Mouse (Mus musculus): ENCODE measurements at regions not wholly inside any gene's neighbourhood (a gene's known extent, or its start where the extent isn't known, plus 50 kb on each side); places are given as distances from the start of the nearest gene placed in this dataset.
A peak's percentile ranks its signal among the peaks of the same experiment; 100 is the strongest.

DNA sequence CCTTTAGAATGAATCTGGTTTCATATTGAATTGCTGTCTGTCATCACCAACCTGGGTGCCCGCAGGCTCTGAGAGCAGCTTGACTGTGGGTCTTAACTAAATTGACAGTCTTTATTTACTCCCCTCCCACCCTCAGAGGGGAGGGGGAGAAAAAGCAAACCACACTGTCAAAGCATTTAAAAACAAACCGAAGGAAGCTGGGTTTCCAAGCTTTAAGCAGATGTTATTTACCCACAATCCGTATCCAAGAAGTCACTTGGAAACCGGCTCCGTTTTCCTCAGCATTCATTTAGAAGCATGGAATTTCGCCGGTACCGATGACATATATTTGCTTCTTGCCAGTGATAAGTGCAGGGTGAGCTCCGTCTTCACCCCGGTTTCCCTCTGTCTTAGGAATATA lies 206.4 kb upstream of the Spdye4c start:
- Histone ChIP-seq H3K36me3 (ENCODE audit: control insufficient read depth, insufficient read depth, low read length) (no peaks in the 10 kb centered on the region), H3K27ac (ENCODE audit: low read depth, low read length) (no peak overlapping the region)

DNA sequence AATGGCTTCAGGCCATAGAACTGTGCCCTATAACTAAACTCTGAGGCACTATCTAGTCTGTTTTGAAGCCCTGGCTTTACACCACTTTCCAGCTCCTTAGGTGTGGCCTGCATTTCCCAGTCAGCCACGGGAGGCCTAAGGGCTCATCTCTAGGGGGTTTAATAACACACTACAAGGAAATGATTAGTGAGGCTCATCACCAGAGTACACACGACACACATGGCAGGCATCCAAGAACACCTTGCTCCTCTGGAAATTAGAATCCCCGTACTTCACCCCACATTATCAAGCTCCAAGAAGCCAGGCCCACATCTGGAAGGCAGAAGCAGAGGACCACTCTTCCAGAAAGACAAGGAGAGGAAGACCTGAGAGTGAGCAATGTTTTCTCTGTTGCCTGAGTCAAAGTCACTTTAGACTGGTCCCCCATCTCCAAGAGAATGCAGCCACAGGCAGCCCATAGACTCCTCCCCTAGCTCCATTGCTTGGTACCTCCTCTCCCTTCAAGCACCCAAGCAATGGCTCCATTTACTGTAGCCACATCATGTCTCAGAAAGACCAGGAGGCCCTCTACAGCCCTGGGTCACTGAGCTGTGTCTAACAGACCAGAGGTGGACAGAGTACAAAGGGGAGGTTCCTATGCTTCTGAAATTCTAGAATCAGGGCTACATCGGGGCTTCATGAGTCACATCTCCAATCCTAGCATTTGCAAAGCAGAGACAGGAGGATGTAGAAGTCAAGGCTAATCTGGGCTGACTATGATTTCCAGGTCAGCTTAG lies 204.0 kb upstream of the Spdye4c start:
- Histone ChIP-seq H3K27ac (ENCODE audit: low read depth, low read length) (no peak overlapping the region), H3K9ac (ENCODE audit: low read length) (no peak overlapping the region), H3K4me1 (ENCODE audit: control insufficient read depth, insufficient read depth, low read length) (peaks cover 15% of the 10 kb centered on the region), H3K36me3 (ENCODE audit: control insufficient read depth, insufficient read depth, low read length) (no peaks in the 10 kb centered on the region), H3K4me2 (no peak overlapping the region), H3K4me3 (ENCODE audit: low read depth, low read length) (no peak overlapping the region), H3K9me3 (ENCODE audit: control insufficient read depth, low read length) (no peaks in the 10 kb centered on the region), H3K27me3 (ENCODE audit: control insufficient read depth, insufficient read depth, low read length) (0 out of 2 replicates have a peak, but pooled peaks cover 2% of the 10 kb centered on the region)
- 80% methylated on average over 4 of the region's 4 CpGs for WGBS
- no peak for ATAC-seq (ENCODE audit: low FRiP score)
- DNase-seq (ENCODE audit: low spot score, missing footprints): no peak

More for the DNA sequence above, 206.4 kb upstream of the Spdye4c start:
- 0 out of 2 replicates have a peak, but pooled peaks cover 2% of the 10 kb centered on the region for H3K27me3 ChIP-seq (ENCODE audit: control insufficient read depth, insufficient read depth, low read length)
- no peak overlapping the region for H3K4me2 ChIP-seq
- H3K9me3 ChIP-seq (ENCODE audit: control insufficient read depth, low read length): no peaks in the 10 kb centered on the region
- 78% methylated on average over 10 of the region's 10 CpGs for WGBS
- peaks cover 15% of the 10 kb centered on the region for H3K4me1 ChIP-seq (ENCODE audit: control insufficient read depth, insufficient read depth, low read length)
- no peak overlapping the region for H3K9ac ChIP-seq (ENCODE audit: low read length)
- ATAC-seq (ENCODE audit: low FRiP score): no peak
- no peak for DNase-seq (ENCODE audit: low spot score, missing footprints)
- no peak overlapping the region for H3K4me3 ChIP-seq (ENCODE audit: low read depth, low read length)

DNA sequence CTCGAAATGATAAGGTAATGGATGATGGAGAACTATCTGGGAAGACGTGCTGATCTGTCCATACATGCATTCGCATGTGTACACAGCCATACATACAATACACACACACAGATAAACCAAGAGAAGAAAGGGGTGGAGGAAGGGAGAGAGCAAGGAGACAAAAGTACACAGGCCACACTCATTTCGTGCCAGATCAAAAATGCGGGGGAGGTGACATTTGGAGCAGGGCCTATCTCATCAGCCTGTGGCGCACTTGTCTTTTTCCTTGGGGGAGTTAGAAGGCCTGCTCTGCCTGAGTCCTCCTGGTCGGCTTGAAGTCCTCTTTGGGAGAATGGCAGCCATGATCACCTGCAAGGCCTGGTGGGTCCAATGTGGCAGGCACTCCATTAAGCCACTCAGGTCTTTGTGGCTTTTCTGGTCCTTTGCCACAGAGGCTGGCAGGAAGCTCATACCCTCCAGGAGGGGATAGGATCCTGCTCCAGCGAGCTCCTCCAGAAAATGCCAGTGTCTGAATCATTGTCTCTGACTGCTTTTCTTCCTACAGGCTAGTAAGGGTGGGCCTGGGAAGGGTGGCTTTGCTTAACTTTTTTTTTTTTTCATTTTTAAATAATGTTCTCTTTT lies 203.0 kb upstream of the Spdye4c start:
- H3K27ac ChIP-seq (ENCODE audit: low read depth, low read length): no peak overlapping the region
- peaks cover 23% of the 10 kb centered on the region for H3K4me1 ChIP-seq (ENCODE audit: control insufficient read depth, insufficient read depth, low read length)
- 82% methylated on average over 8 of the region's 8 CpGs for WGBS

DNA sequence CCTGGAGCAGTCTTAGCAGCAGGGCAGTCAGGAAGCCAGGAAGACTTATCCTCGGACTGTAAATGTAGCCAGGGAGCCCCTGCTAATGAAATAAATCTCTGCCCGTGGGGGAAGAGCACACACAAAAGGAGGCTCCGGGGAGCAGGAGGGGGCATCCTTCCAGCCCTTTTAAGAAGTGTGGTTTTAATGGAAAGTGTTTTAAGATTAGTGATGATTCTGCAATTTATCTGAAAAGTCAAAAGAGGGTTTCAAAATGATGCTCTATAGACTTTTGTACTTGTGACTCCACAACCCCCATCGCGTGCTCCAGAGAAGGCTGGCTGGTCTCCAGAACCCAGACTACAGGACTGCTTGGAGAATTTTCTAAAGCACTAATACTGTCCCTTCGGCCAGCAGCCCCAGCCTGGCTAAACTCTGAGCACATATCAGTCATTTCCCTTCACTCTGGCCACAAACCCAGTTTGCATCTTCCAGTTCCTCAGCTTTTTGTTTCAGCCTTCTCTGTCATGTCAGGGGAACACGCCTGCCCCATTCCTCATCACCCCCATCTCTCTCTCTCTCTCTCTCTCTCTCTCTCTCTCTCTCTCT lies 202.0 kb upstream of the Spdye4c start:
- no peak overlapping the region for H3K27ac ChIP-seq (ENCODE audit: low read depth, low read length)
- H3K27me3 ChIP-seq (ENCODE audit: control insufficient read depth, insufficient read depth, low read length): 0 out of 2 replicates have a peak, but pooled peaks cover 1% of the 10 kb centered on the region
- no peaks in the 10 kb centered on the region for H3K9me3 ChIP-seq (ENCODE audit: control insufficient read depth, low read length)
- H3K9ac ChIP-seq (ENCODE audit: low read length): peak overlapping the region; percentile 14; the same call in 1 of the 2 replicates
- no peaks in the 10 kb centered on the region for H3K36me3 ChIP-seq (ENCODE audit: control insufficient read depth, insufficient read depth, low read length)
- H3K4me1 ChIP-seq (ENCODE audit: control insufficient read depth, insufficient read depth, low read length): peaks cover 27% of the 10 kb centered on the region
- no peak for ATAC-seq (ENCODE audit: low FRiP score)
- WGBS: 14% methylated on average over 7 of the region's 7 CpGs
- DNase-seq (ENCODE audit: low spot score, missing footprints): no peak
- no peak overlapping the region for H3K4me2 ChIP-seq
- no peak overlapping the region for H3K4me3 ChIP-seq (ENCODE audit: low read depth, low read length)

More for the DNA sequence above, 203.0 kb upstream of the Spdye4c start:
- DNase-seq (ENCODE audit: low spot score, missing footprints) (no peak), ATAC-seq (ENCODE audit: low FRiP score) (no peak)
- Histone ChIP-seq H3K9ac (ENCODE audit: low read length) (no peak overlapping the region), H3K9me3 (ENCODE audit: control insufficient read depth, low read length) (no peaks in the 10 kb centered on the region), H3K4me3 (ENCODE audit: low read depth, low read length) (no peak overlapping the region), H3K36me3 (ENCODE audit: control insufficient read depth, insufficient read depth, low read length) (no peaks in the 10 kb centered on the region), H3K27me3 (ENCODE audit: control insufficient read depth, insufficient read depth, low read length) (0 out of 2 replicates have a peak, but pooled peaks cover 2% of the 10 kb centered on the region), H3K4me2 (no peak overlapping the region)

DNA sequence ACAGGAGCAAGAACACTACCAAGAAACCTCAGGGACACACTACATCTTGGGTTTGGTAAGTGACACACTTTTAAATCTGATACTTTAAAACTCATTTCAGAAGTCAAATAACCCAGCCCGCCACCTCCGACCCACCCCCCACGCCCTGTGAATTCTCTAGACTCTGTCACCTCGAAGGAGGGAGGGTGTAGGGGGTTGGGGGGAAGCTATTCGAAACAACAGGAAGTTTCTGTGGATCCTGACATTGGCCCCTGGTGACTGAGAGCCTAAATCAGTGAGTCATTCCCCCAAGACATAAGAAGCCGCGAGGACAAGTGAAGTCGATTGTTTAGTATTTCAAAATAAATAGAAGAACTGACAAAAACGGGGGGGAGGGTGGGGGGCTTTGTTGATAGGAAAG lies 198.7 kb upstream of the Spdye4c start:
- Histone ChIP-seq H3K36me3 (ENCODE audit: control insufficient read depth, insufficient read depth, low read length) (no peaks in the 10 kb centered on the region), H3K4me1 (ENCODE audit: control insufficient read depth, insufficient read depth, low read length) (peaks cover 25% of the 10 kb centered on the region), H3K9ac (ENCODE audit: low read length) (no peak overlapping the region), H3K9me3 (ENCODE audit: control insufficient read depth, low read length) (no peaks in the 10 kb centered on the region), H3K27me3 (ENCODE audit: control insufficient read depth, insufficient read depth, low read length) (no peaks in the 10 kb centered on the region; the same call in 1 of the 2 replicates), H3K4me3 (ENCODE audit: low read depth, low read length) (no peak overlapping the region), H3K27ac (ENCODE audit: low read depth, low read length) (no peak overlapping the region), H3K4me2 (no peak overlapping the region)
- DNase-seq (ENCODE audit: low spot score, missing footprints) (no peak), ATAC-seq (ENCODE audit: low FRiP score) (no peak)
- WGBS: 5% methylated on average over 9 of the region's 9 CpGs

DNA sequence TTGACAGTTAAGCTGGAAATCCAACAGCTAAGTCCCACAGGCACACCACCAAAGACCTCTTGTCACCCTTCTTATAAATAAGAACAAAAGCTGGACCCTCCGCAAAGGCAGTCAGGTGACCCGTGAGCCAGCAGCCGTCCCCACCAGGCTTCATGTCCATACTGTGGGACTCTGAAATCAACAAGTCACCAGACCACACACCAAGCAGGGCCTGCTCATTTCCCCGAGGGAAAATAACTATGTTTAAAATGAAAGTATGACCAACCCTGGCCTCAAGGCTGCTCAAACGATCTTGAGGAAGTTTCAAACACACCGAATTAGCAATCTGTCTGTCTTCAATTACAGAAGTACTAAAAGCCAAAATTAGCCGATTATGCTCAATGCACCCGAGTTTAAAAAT lies 197.6 kb upstream of the Spdye4c start:
- no peaks in the 10 kb centered on the region for H3K36me3 ChIP-seq (ENCODE audit: control insufficient read depth, insufficient read depth, low read length)
- no peak overlapping the region for H3K9ac ChIP-seq (ENCODE audit: low read length)
- H3K9me3 ChIP-seq (ENCODE audit: control insufficient read depth, low read length): no peaks in the 10 kb centered on the region
- WGBS: 26% methylated on average over 8 of the region's 8 CpGs
- DNase-seq (ENCODE audit: low spot score, missing footprints): no peak
- peaks cover 25% of the 10 kb centered on the region for H3K4me1 ChIP-seq (ENCODE audit: control insufficient read depth, insufficient read depth, low read length)
- ATAC-seq (ENCODE audit: low FRiP score): no peak
- H3K27ac ChIP-seq (ENCODE audit: low read depth, low read length): no peak overlapping the region
- no peaks in the 10 kb centered on the region; the same call in 1 of the 2 replicates for H3K27me3 ChIP-seq (ENCODE audit: control insufficient read depth, insufficient read depth, low read length)
- no peak overlapping the region for H3K4me3 ChIP-seq (ENCODE audit: low read depth, low read length)
- H3K4me2 ChIP-seq: no peak overlapping the region

DNA sequence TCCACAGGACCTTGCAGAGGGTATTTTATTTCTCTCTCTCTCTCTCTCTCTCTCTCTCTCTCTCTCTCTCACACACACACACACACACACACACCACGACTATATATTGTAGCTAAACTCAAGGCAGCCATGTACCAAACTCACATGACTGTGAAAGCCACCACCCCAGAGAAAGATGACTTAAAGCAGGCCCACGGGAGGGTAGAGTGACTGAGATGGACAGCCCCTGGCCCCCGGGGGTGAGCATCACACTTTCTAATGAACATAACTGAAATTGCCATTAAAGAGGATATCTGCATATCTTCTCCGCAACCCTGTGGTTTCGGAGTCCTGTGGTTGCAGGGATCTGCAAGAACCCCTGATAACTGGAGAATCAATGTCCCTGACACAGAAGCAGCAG lies 197.1 kb upstream of the Spdye4c start:
- Histone ChIP-seq H3K9me3 (ENCODE audit: control insufficient read depth, low read length) (no peaks in the 10 kb centered on the region), H3K9ac (ENCODE audit: low read length) (no peak overlapping the region), H3K36me3 (ENCODE audit: control insufficient read depth, insufficient read depth, low read length) (no peaks in the 10 kb centered on the region), H3K4me3 (ENCODE audit: low read depth, low read length) (no peak overlapping the region), H3K27ac (ENCODE audit: low read depth, low read length) (no peak overlapping the region), H3K4me2 (no peak overlapping the region), H3K4me1 (ENCODE audit: control insufficient read depth, insufficient read depth, low read length) (peaks cover 22% of the 10 kb centered on the region), H3K27me3 (ENCODE audit: control insufficient read depth, insufficient read depth, low read length) (no peaks in the 10 kb centered on the region; the same call in 1 of the 2 replicates)
- DNase-seq (ENCODE audit: low spot score, missing footprints) (no peak), ATAC-seq (ENCODE audit: low FRiP score) (no peak)
- WGBS: 71% methylated on average over 5 of the region's 5 CpGs

DNA sequence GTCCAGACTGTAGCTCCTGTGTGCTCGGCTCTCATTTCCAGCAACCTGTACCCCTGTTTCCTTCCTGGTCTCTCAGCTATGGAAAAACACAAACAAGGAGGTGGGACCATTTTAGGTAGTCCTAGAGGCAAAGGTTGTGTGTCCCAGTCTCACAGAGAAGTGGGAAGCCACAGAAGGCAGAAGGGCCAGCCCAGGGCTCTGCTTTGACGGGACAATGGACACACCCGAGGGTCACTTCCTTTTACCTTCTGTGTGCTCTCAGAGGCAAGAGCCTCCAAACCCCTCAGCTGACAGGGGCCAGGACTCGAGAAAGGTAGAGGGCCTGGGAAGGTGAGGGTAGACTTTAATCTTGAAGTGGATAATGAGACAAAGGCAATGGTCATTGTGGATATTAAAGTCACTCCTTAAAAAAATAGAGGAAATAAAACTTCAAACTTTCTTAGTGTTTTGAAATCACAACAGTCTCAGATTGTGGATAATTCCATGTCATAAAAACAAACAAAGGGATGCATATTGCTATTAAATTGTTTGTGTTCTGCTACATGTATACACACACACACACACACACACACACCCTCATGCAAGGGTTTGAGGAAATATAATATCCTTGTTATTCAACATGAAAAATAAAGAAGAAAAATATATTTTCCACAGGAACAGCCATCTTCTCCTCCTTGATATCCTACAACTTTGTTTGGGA lies 195.6 kb upstream of the Spdye4c start:
- Histone ChIP-seq H3K36me3 (ENCODE audit: control insufficient read depth, insufficient read depth, low read length) (no peaks in the 10 kb centered on the region), H3K27ac (ENCODE audit: low read depth, low read length) (no peak overlapping the region), H3K27me3 (ENCODE audit: control insufficient read depth, insufficient read depth, low read length) (no peaks in the 10 kb centered on the region; the same call in 1 of the 2 replicates), H3K9me3 (ENCODE audit: control insufficient read depth, low read length) (no peaks in the 10 kb centered on the region), H3K4me2 (no peak overlapping the region), H3K9ac (ENCODE audit: low read length) (no peak overlapping the region), H3K4me1 (ENCODE audit: control insufficient read depth, insufficient read depth, low read length) (peaks cover 20% of the 10 kb centered on the region), H3K4me3 (ENCODE audit: low read depth, low read length) (no peak overlapping the region)
- DNase-seq (ENCODE audit: low spot score, missing footprints): no peak
- peak; percentile 20; the same call in 1 of the 2 replicates for ATAC-seq (ENCODE audit: low FRiP score)
- 53% methylated on average over 4 of the region's 4 CpGs for WGBS
